Mouse (Mus musculus): ENCODE measurements around the gene Pm20d2.

DNA sequence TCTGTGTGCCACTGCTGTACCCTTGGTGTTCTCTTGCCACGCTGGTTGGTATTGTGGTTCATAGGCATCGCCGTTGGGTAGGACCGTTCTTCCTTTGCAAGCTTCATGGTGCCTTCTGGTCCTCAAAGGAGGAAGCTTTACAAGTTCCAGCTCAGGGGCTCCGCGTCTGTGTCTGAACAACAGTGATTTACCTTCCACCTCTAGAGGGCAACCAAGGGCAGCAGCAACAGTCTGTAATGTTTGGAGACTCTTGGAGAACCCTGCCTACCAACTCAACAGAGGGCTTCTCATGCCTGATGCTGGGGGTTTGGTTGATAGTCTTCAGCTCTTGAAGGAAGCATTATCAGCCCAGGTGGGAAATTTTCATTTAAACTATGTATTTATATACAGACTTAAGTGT lies 65.0 kb downstream of the Pm20d2 start:
- TF ChIP-seq TCF12 (IDR thresholded peaks at IDR 0.05; ENCODE audit: insufficient read depth, poor library complexity, severe bottlenecking) = no peak
- TF ChIP-seq POLR2A (IDR thresholded peaks at IDR 0.05; ENCODE audit: insufficient read length, low read depth) = no peak
- no peak for TF ChIP-seq CEBPB (IDR thresholded peaks at IDR 0.05; ENCODE audit: insufficient read depth, poor library complexity, severe bottlenecking)
- TF ChIP-seq MAX (IDR thresholded peaks at IDR 0.05; ENCODE audit: low read depth) = no peak
- TF ChIP-seq E2F4 (IDR thresholded peaks at IDR 0.05; ENCODE audit: insufficient read depth) = no peak
- TF ChIP-seq USF1 (IDR thresholded peaks at IDR 0.05; ENCODE audit: low read depth) = no peak
- TF ChIP-seq POLR2AphosphoS2 (IDR thresholded peaks at IDR 0.05; ENCODE audit: insufficient read length, low read depth) = no peak
- TF ChIP-seq REST (IDR thresholded peaks at IDR 0.05; ENCODE audit: insufficient read depth, insufficient read length) = no peak
- no peak for TF ChIP-seq MYOD1 (IDR thresholded peaks at IDR 0.05; ENCODE audit: control insufficient read depth in 1 of 3, insufficient read length in 2 of 3, low read depth in 2 of 3)

Data from myocyte (in vitro differentiated cells).